Mouse (Mus musculus) ES-Bruce4 (cell line): Measurements from ENCODE around the gene Tmed3. TPM values are rescaled to one million over a fixed set of nuclear protein-coding genes. Genes with fewer than 3 reads are reported as not detected.

Experiments used
- H3K27ac ChIP-seq: 2 replicates; pipeline ENCODE4 v1.5.1; 2012; ENCODE audit warnings: low read length, inconsistent platforms; ENCODE audit not compliant: insufficient read depth
- H3K27me3 ChIP-seq: 2 replicates; pipeline ENCODE4 v1.6.1; 2012; ENCODE audit warnings: mild to moderate bottlenecking, low read length, inconsistent platforms; ENCODE audit not compliant: control insufficient read depth, poor library complexity, insufficient read depth, severe bottlenecking
- H3K36me3 ChIP-seq: 2 replicates; pipeline ENCODE4 v1.6.1; 2012; ENCODE audit warnings: inconsistent platforms, mild to moderate bottlenecking, low read length, moderate library complexity; ENCODE audit not compliant: control insufficient read depth, poor library complexity, insufficient read depth, severe bottlenecking
- H3K4me1 ChIP-seq: one replicate; pipeline ENCODE4 v1.8.1; 2011; ENCODE audit warnings: low read length; ENCODE audit not compliant: control insufficient read depth, insufficient read depth
- H3K4me3 ChIP-seq: 2 replicates; pipeline ENCODE4 v1.5.1; 2011; ENCODE audit warnings: low read depth, mild to moderate bottlenecking, low read length
- H3K9ac ChIP-seq: 2 replicates; pipeline ENCODE4 v1.6.1; 2012; ENCODE audit warnings: low read depth, mild to moderate bottlenecking, inconsistent platforms; ENCODE audit not compliant: poor library complexity, severe bottlenecking
- H3K9me3 ChIP-seq: replicated peaks from 2 replicates; pipeline ENCODE4 v1.6.1; 2012; ENCODE audit warnings: mild to moderate bottlenecking, low read length, inconsistent platforms; ENCODE audit not compliant: control insufficient read depth, poor library complexity, insufficient read depth, severe bottlenecking
- CTCF ChIP-seq: IDR thresholded peaks from one replicate; pipeline ENCODE4 v1.8.1; 2011; ENCODE audit warnings: low read depth, low read length
- EP300 ChIP-seq: IDR thresholded peaks from 2 replicates; pipeline ENCODE4 v1.6.1; 2011; ENCODE audit warnings: low read depth, low read length; ENCODE audit not compliant: insufficient read depth
- POLR2A ChIP-seq: IDR thresholded peaks from one replicate; pipeline ENCODE4 v1.8.1; 2011; ENCODE audit warnings: low read length; ENCODE audit not compliant: insufficient read depth
- polyA plus RNA-seq: library from polyadenylated mRNA; stranded (reverse); fragments of >200 nt; gene quantifications from 2 replicates; pipeline ENCODE4 v1.2.4, GENCODE M21; 2011; ENCODE audit warnings: low read depth; ENCODE audit not compliant: missing spikeins, insufficient read depth, insufficient read length

Gene Tmed3
- 12.8 and 18.8 TPM in 2 replicates for polyA plus RNA-seq

DNA sequence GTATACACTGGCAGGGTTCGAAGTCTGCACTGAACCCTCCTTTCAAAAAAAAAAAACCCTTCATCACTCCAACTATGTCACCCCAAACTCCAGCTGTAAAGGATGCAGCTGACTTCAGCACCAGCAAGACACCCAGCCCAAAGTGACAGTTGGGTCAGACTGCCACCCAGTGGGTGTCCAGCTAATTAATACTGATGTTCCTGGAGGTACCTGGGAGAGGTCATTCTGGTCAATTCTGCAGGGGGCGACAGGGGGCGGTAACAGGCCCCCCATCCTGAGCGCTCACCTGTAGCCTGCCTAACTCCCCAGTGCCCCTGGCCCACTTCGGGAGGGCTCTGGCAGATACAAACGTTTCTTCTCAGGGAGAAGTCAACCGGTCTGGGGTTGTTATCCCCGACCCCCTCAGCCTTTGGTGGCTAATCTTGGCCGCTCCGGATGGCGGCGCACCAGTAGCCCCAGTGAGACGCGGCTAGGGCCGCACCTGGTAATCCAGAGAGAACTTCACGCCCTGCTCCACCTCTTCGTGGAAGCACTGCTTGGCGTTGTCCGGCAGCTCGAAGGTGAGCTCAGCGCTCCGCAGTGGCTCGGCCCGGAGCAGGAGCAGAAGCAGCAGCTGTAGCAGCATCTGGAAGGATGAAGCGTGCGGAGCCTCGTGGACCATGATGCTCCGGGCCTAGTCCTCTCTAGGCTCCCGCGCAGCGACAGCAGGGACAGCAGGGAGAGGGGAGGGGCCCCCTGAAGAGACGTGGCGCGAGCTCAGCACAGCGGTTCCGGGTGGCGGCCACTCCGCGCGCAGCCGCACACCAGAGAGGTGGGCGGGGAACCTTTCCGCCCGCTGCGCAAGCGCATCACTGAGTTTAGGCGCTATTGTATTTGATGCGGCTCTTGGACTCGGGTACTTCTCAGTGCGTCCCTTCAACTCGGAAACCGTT is at the start of gene Tmed3:
TSS of gene Tmed3 (minus strand) at position 804 of the 932 bp plus-strand sequence.
- H3K27me3 ChIP-seq, result 0 out of 2 replicates have a peak, but pooled peaks cover 1% of the 10 kb centered on the region
- H3K4me1 ChIP-seq, result no peaks in the 10 kb centered on the region
- H3K9ac ChIP-seq, result 0 out of 2 replicates have a peak within 1 kb of the TSS, but pooled peaks have one; percentile 27
- no peaks in the 10 kb centered on the region for H3K36me3 ChIP-seq
- no peak for TF ChIP-seq EP300
- peak; percentile 58 for TF ChIP-seq POLR2A
- peak; percentile 48 for TF ChIP-seq CTCF
- no peaks in the 10 kb centered on the region for H3K9me3 ChIP-seq
- H3K27ac ChIP-seq, result no peak within 1 kb of the TSS
- H3K4me3 ChIP-seq, result peak within 1 kb of the TSS; percentile 84

DNA sequence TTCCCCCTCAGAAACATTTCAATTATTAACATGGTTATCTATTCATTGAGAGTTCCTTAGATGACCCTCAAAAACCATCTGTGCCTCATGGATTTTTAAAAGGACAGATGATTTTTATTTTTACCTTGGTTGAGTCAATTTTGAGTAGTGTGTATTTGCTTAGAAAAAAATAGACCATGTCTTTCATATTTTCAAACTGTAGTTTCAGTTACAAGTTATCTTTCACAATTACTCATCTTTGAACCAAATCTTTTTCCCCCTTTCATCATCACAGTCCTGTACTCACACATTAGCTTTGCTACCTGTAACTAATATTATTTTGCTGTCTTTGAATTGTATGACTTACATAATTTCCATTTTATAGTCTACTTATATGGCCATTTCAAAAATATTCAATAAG is 35.2 kb upstream of the Tmed3 start:
- H3K9me3 ChIP-seq, result no peaks in the 10 kb centered on the region
- no peak overlapping the region for H3K27ac ChIP-seq
- no peaks in the 10 kb centered on the region for H3K36me3 ChIP-seq
- TF ChIP-seq CTCF (no peak), EP300 (no peak), POLR2A (no peak)
- H3K4me1 ChIP-seq, result no peaks in the 10 kb centered on the region
- no peak overlapping the region for H3K9ac ChIP-seq
- H3K4me3 ChIP-seq, result no peak overlapping the region
- no peaks in the 10 kb centered on the region for H3K27me3 ChIP-seq

- H3K9ac ChIP-seq, result no peak within 1 kb of the TSS
- H3K4me1 ChIP-seq, result no peaks in the 10 kb centered on the region
- TF ChIP-seq CTCF (no peak), EP300 (no peak), POLR2A (no peak)
- no peaks in the 10 kb centered on the region for H3K27me3 ChIP-seq
- H3K9me3 ChIP-seq, result no peaks in the 10 kb centered on the region
- no peak within 1 kb of the TSS for H3K4me3 ChIP-seq
- H3K27ac ChIP-seq, result no peak within 1 kb of the TSS
- H3K36me3 ChIP-seq, result no peaks in the 10 kb centered on the region
Measured at GRCm38 (mm10) chr9:89738295-89738694, 33.4 kb upstream of the Tmed3 start, which contains the start of gene Ankrd34c. Gene Ankrd34c (minus strand): TSS chr9:89738475.

DNA sequence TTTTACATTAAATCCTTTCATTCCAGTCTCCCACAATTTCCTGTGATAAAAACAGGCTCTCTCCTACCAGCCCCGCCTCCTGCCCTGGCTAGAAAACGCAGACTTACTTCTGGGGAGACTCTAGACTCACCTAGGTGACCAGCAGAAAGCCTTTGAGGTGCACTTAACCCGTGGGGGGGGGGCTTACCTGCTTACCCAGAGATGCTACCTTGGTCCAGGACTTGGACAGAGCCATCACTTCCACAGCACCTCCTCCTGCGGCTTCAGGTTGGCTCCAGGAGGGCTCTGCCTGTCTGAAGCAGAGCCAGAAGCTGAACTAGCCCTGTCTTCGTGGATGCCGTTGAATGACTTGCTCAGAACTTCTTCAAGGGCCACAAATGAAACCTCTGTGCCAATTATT is 33.0 kb upstream of the Tmed3 start:
- H3K9ac ChIP-seq, result no peak overlapping the region
- H3K9me3 ChIP-seq, result no peaks in the 10 kb centered on the region
- no peaks in the 10 kb centered on the region for H3K36me3 ChIP-seq
- H3K27ac ChIP-seq, result no peak overlapping the region
- no peaks in the 10 kb centered on the region for H3K27me3 ChIP-seq
- H3K4me3 ChIP-seq, result no peak overlapping the region
- H3K4me1 ChIP-seq, result no peaks in the 10 kb centered on the region
- TF ChIP-seq POLR2A, result no peak

DNA sequence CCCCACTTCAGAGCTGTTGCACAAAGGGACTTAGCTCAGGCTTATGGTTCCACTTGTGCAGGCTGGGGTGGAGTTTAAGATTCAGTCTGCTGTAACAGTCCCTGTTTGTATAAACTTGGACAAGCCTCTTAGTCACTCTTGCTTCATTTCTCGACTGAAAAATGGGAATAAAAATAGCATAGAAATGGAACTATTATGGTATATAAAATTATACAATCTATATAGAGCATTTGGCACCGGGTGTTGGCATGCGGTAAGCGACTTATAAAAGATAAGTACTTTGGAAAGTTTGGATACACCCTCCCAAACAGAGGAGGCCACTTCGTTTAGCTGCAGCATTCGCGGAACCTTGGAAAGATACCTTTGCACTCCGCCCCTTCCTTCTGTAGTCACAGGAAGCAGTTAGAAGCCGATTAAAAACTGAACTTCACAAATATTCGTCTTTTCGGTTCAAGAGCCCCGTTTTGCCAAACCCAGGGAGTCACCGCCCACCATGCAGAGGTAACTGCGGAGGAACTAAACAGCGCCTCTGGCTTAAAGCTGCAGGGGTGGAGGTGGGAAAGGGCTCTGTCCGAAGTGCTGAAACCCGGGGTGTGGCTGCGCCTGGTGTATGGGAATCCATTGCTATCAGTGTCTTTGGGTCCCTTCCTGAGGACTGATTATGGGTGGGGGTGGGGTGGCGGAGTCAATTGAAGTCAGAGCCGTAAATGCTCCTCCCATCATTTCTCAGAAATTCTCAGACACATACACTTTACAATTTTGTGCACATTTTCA is 32.3 kb upstream of the Tmed3 start:
- no peaks in the 10 kb centered on the region for H3K36me3 ChIP-seq
- H3K4me1 ChIP-seq, result no peaks in the 10 kb centered on the region
- H3K27me3 ChIP-seq, result no peaks in the 10 kb centered on the region
- no peaks in the 10 kb centered on the region for H3K9me3 ChIP-seq
- no peak overlapping the region for H3K27ac ChIP-seq
- no peak overlapping the region for H3K9ac ChIP-seq
- TF ChIP-seq CTCF (peak; percentile 6), EP300 (no peak)
- no peak overlapping the region for H3K4me3 ChIP-seq

- H3K36me3 ChIP-seq, result no peaks in the 10 kb centered on the region
- H3K27me3 ChIP-seq, result 0 out of 2 replicates have a peak, but pooled peaks cover 1% of the 10 kb centered on the region
- H3K27ac ChIP-seq, result no peak overlapping the region
- no peaks in the 10 kb centered on the region for H3K4me1 ChIP-seq
- H3K4me3 ChIP-seq, result no peak overlapping the region
- H3K9ac ChIP-seq, result no peak overlapping the region
- TF ChIP-seq CTCF, result peak; percentile 7
- TF ChIP-seq POLR2A, result no peak
- no peaks in the 10 kb centered on the region for H3K9me3 ChIP-seq
Measured at GRCm38 (mm10) chr9:89706906-89707305, 2.0 kb upstream of the Tmed3 start.
